8 mouse cellular contexts compared by ENCODE assay signal in the genomic region with DNA sequence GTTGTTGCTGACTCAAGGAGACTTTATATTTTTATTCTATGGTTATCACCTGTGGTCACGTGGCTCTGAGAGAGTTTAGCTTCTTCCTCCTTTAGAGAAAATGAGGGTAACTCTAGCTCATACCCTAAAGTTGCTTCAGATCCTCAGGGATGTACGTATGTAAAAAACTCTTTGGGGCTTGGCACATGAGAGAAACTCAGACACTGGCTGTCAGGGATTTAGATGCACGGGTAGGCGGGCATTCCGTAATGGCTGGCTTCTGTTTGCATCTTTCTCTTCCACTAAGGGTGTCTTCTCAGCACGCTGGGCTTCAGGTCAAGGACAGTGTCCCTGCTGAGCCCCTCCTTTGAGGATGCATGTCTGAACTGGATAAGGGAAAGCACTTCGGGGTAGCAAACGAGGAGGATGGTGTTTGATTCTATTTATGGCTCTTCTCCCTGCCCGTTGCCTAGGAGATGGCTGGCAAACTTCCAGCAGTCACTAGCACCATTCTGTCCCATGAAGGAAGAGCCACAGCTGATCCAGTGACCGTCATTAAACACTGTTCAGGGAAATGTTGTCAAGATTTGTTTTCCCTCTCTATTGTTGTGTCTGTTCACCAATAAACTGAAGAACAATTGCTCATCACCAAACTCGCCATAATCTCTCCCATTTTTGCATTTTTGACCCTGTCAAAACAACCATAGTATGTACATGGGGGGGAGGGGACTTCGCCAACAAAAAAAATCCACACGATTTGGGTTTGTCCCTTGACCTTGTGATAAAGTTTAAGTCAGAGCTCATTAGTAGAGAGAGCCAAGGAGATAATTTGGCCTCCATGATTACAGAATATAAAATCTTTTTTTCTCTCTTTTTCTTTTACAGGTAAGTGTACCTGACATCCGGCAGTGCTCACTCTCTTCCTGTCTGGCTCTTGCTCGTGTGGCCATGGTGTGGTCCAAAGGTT.
A peak's percentile ranks its signal among the peaks of the same experiment; 100 is the strongest.
DNase-seq lines count a peak whose midpoint lies in the region; ATAC-seq and TF ChIP-seq lines count a peak whose summit lies in the region.

No protein-coding gene starts in this region.

- WGBS in forebrain, postnatal 0 days = 29% methylated on average over 15 of the region's 15 CpGs
- 37% methylated on average over 15 of the region's 15 CpGs for WGBS in midbrain, embryonic 14.5 days

- H3K9me3 ChIP-seq in forebrain, postnatal 0 days (ENCODE audit: low read length) = no peaks in the 10 kb centered on the region
- H3K9me3 ChIP-seq in midbrain, embryonic 14.5 days (ENCODE audit: control insufficient read depth, low read length) = no peaks in the 10 kb centered on the region

- H3K79me3 ChIP-seq in C2C12 (ENCODE audit: low read depth) = no peaks in the 10 kb centered on the region

- no peaks in the 10 kb centered on the region for H3K79me2 ChIP-seq in C2C12 (ENCODE audit: control insufficient read depth, insufficient read depth)

- no peak for TF ChIP-seq CTCF in C2C12 (IDR thresholded peaks at IDR 0.05; ENCODE audit: control insufficient read depth, insufficient read depth, insufficient read length)
- no peak for TF ChIP-seq CTCF in forebrain, postnatal 0 days (IDR thresholded peaks at IDR 0.05; ENCODE audit: low read depth)

- no peaks in the 10 kb centered on the region for H3K36me3 ChIP-seq in C2C12 (ENCODE audit: control insufficient read depth, insufficient read depth)
- H3K36me3 ChIP-seq in forebrain, postnatal 0 days (ENCODE audit: insufficient read depth) = no peaks in the 10 kb centered on the region
- peaks cover 6% of the 10 kb centered on the region; the same call in 1 of the 2 replicates for H3K36me3 ChIP-seq in midbrain, embryonic 14.5 days (ENCODE audit: control insufficient read depth, insufficient read depth, low read length)

- no peak overlapping the region for H3K4me3 ChIP-seq in C2C12 (ENCODE audit: insufficient read depth, poor library complexity, severe bottlenecking)
- H3K4me3 ChIP-seq in forebrain, postnatal 0 days (ENCODE audit: low read depth, low read length) = no peak overlapping the region
- no peak overlapping the region for H3K4me3 ChIP-seq in midbrain, embryonic 14.5 days (replicated peaks; ENCODE audit: low read depth, low read length)

- peak overlapping the region; percentile 22; the same call in 1 of the 2 replicates for H3K9ac ChIP-seq in forebrain, postnatal 0 days
- no peak overlapping the region for H3K9ac ChIP-seq in midbrain, embryonic 14.5 days (replicated peaks; ENCODE audit: low read length)

- H3ac ChIP-seq in C2C12 (ENCODE audit: control insufficient read depth, insufficient read length, low read depth) = no peak overlapping the region

- peak overlapping the region; percentile 40 for H3K4me2 ChIP-seq in forebrain, postnatal 0 days (ENCODE audit: low read depth)
- peak overlapping the region; percentile 40 for H3K4me2 ChIP-seq in midbrain, embryonic 14.5 days (ENCODE audit: low read length)

- DNase-seq in adrenal gland, postnatal 14 days = peak; percentile 78
- peak; percentile 89 for DNase-seq in forebrain, postnatal 0 days
- DNase-seq in heart, postnatal 4 days = peak; percentile 90
- peak; percentile 67 to 73 for DNase-seq in layer of hippocampus, adult 8-10 months (ENCODE audit: low spot score in 2 of 2)
- DNase-seq in midbrain, embryonic 14.5 days = peak; percentile 90
- no peak for DNase-seq in urinary bladder, postnatal 36 days (ENCODE audit: low spot score in 2 of 2)

- H3K4me1 ChIP-seq in forebrain, postnatal 0 days (ENCODE audit: insufficient read depth) = peaks cover 16% of the 10 kb centered on the region
- H3K4me1 ChIP-seq in midbrain, embryonic 14.5 days (ENCODE audit: control insufficient read depth, insufficient read depth, low read length) = peaks cover 17% of the 10 kb centered on the region

- no peaks in the 10 kb centered on the region for H3K27me3 ChIP-seq in C2C12 (ENCODE audit: control insufficient read depth, insufficient read depth, insufficient read length)
- H3K27me3 ChIP-seq in forebrain, postnatal 0 days (ENCODE audit: insufficient read depth, low read length) = no peaks in the 10 kb centered on the region
- H3K27me3 ChIP-seq in midbrain, embryonic 14.5 days (ENCODE audit: control insufficient read depth, insufficient read depth, low read length) = no peaks in the 10 kb centered on the region

- ATAC-seq in forebrain, postnatal 0 days = peak; percentile 92
- peak; percentile 74 for ATAC-seq in midbrain, embryonic 14.5 days (ENCODE audit: low FRiP score, low TSS enrichment)
- ATAC-seq in megakaryocyte progenitor cell, adult 5-6 weeks (replicated peaks; ENCODE audit: poor library complexity) = no peak

- H3K27ac ChIP-seq in forebrain, postnatal 0 days (ENCODE audit: low read depth, low read length) = peak overlapping the region; percentile 79
- peak overlapping the region; percentile 71 for H3K27ac ChIP-seq in midbrain, embryonic 14.5 days (replicated peaks; ENCODE audit: low read depth, low read length)

TF ChIP-seq in C2C12, 6 proteins besides CTCF, POLR2A, EP300 and RAD21:
- TF ChIP-seq FOSL1 (IDR thresholded peaks at IDR 0.05; ENCODE audit: insufficient read depth, low read length, poor library complexity, severe bottlenecking) (no peak), MYOD1 (IDR thresholded peaks at IDR 0.05; ENCODE audit: control insufficient read depth, insufficient read length, low read depth) (no peak), USF1 (IDR thresholded peaks at IDR 0.05; ENCODE audit: low read depth) (peak; percentile 21)

Comparison
In these comparisons a context has a peak if more than half of its experiments do, and no peak if none do; other contexts are left out.
1. DNase-seq: peak in adrenal gland, postnatal 14 days (single experiment), forebrain, postnatal 0 days (single experiment), heart, postnatal 4 days (single experiment), layer of hippocampus, adult 8-10 months (2 of 2) and midbrain, embryonic 14.5 days (single experiment); none in urinary bladder, postnatal 36 days (0 of 2).